Comparison of ENCODE assay signal across 9 mouse cellular contexts in the genomic region with DNA sequence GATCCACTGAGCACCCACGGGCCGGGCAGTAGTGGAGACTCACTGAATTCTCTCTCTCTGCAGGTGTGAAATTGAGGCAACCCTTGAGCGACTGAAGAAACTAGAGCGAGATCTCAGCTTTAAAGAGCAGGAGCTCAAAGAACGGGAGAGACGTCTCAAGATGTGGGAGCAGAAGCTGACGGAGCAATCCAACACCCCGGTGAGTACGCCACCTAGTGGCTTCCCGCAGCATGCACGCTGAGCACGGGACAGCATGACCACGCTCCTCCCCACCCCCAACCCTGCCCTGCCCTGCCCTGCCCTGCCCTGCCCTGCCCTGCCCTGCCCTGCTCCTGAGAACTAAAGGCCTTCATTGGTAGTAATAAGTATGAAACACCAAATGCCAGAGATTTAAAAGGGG.
A peak's percentile ranks its signal among the peaks of the same experiment; 100 is the strongest.
DNase-seq lines count a peak whose midpoint lies in the region; ATAC-seq and TF ChIP-seq lines count a peak whose summit lies in the region.
"Had no signal": no experiment of that assay in that cellular context is flagged by ENCODE, and none has a peak within 500 bp of the region (broad histone marks: within the 10 kb centered on the region; RNA-seq: fewer than 3 reads in every experiment).

No protein-coding gene starts in this region.

- DNase-seq in hindbrain, embryonic 11.5 days (ENCODE audit: low spot score) = peak; percentile 56
- DNase-seq in hindbrain, embryonic 14.5 days (ENCODE audit: low spot score) = no peak
- DNase-seq in Patski (ENCODE audit: low read depth, low spot score) = no peak
- peak; percentile 71 for DNase-seq in embryonic facial prominence, embryonic 11.5 days (ENCODE audit: low spot score)
- DNase-seq in frontal cortex, postnatal 14 days (ENCODE audit: low spot score in 2 of 2) = no peak

- no peak overlapping the region for H3K4me2 ChIP-seq in hindbrain, embryonic 11.5 days (replicated peaks; ENCODE audit: low read depth, low read length)
- no peak overlapping the region for H3K4me2 ChIP-seq in hindbrain, embryonic 14.5 days (replicated peaks)
- no peak overlapping the region for H3K4me2 ChIP-seq in embryonic facial prominence, embryonic 11.5 days (ENCODE audit: low read depth, low read length)
- no peak overlapping the region for H3K4me2 ChIP-seq in intestine, embryonic 16.5 days (ENCODE audit: low read depth, low read length)
- H3K4me2 ChIP-seq in lung, embryonic 16.5 days (ENCODE audit: low read depth, low read length) = no peak overlapping the region
- H3K4me2 ChIP-seq in stomach, embryonic 15.5 days = no peak overlapping the region
- H3K4me2 ChIP-seq: embryonic facial prominence, embryonic 13.5 days had no signal

- POLR2A ChIA-PET in Patski (lab: Charles Lee) = no interaction called here

- in situ Hi-C loops in Patski (cut with MboI; ENCODE audit: low pct_unique_long_range_greater_than_20kb) = no loop called here

- H3K9me3 ChIP-seq in hindbrain, embryonic 11.5 days (ENCODE audit: control insufficient read depth, low read length) = no peaks in the 10 kb centered on the region
- peaks cover 6% of the 10 kb centered on the region; the same call in 1 of the 2 replicates for H3K9me3 ChIP-seq in hindbrain, embryonic 14.5 days (ENCODE audit: control insufficient read depth, low read length)
- H3K9me3 ChIP-seq in embryonic facial prominence, embryonic 11.5 days (replicated peaks; ENCODE audit: control insufficient read depth, low read length) = no peaks in the 10 kb centered on the region
- H3K9me3 ChIP-seq in intestine, embryonic 16.5 days (ENCODE audit: control insufficient read depth, low read length) = no peaks in the 10 kb centered on the region
- H3K9me3 ChIP-seq in lung, embryonic 16.5 days (ENCODE audit: control insufficient read depth, low read length) = no peaks in the 10 kb centered on the region
- no peaks in the 10 kb centered on the region for H3K9me3 ChIP-seq in stomach, embryonic 15.5 days

- TF ChIP-seq CTCF in Patski (IDR thresholded peaks at IDR 0.05) = peak; percentile 76

- H3K9ac ChIP-seq in hindbrain, embryonic 11.5 days (ENCODE audit: low read depth, low read length) = no peak overlapping the region
- no peak overlapping the region for H3K9ac ChIP-seq in hindbrain, embryonic 14.5 days
- no peak overlapping the region for H3K9ac ChIP-seq in embryonic facial prominence, embryonic 11.5 days (replicated peaks; ENCODE audit: low read length)
- no peak overlapping the region for H3K9ac ChIP-seq in intestine, embryonic 16.5 days (ENCODE audit: low read depth, low read length)
- H3K9ac ChIP-seq in lung, embryonic 16.5 days (ENCODE audit: low read length) = no peak overlapping the region
- no peak overlapping the region for H3K9ac ChIP-seq in stomach, embryonic 15.5 days
- H3K9ac ChIP-seq: embryonic facial prominence, embryonic 13.5 days had no signal

- no peaks in the 10 kb centered on the region for H3K4me1 ChIP-seq in hindbrain, embryonic 11.5 days (replicated peaks; ENCODE audit: control insufficient read depth, insufficient read depth, low read length)
- no peaks in the 10 kb centered on the region for H3K4me1 ChIP-seq in hindbrain, embryonic 14.5 days (replicated peaks; ENCODE audit: control insufficient read depth, insufficient read depth, low read length)
- H3K4me1 ChIP-seq in embryonic facial prominence, embryonic 11.5 days (ENCODE audit: control insufficient read depth, insufficient read depth, low read length) = no peaks in the 10 kb centered on the region
- no peaks in the 10 kb centered on the region for H3K4me1 ChIP-seq in intestine, embryonic 16.5 days (ENCODE audit: control insufficient read depth, insufficient read depth, low read length)
- H3K4me1 ChIP-seq in lung, embryonic 16.5 days (replicated peaks; ENCODE audit: control insufficient read depth, insufficient read depth, low read length) = no peaks in the 10 kb centered on the region
- no peaks in the 10 kb centered on the region for H3K4me1 ChIP-seq in stomach, embryonic 15.5 days

- no peaks in the 10 kb centered on the region for H3K36me3 ChIP-seq in hindbrain, embryonic 11.5 days (ENCODE audit: control insufficient read depth, insufficient read depth, low read length)
- H3K36me3 ChIP-seq in hindbrain, embryonic 14.5 days (replicated peaks; ENCODE audit: control insufficient read depth, insufficient read depth) = no peaks in the 10 kb centered on the region
- H3K36me3 ChIP-seq in embryonic facial prominence, embryonic 11.5 days (replicated peaks; ENCODE audit: control insufficient read depth, insufficient read depth, low read depth, low read length) = no peaks in the 10 kb centered on the region
- peaks cover 6% of the 10 kb centered on the region; the same call in 1 of the 2 replicates for H3K36me3 ChIP-seq in intestine, embryonic 16.5 days (ENCODE audit: control insufficient read depth, insufficient read depth, low read length)
- H3K36me3 ChIP-seq in lung, embryonic 16.5 days (ENCODE audit: control insufficient read depth, insufficient read depth, low read length) = peaks cover 18% of the 10 kb centered on the region
- H3K36me3 ChIP-seq in stomach, embryonic 15.5 days = 0 out of 2 replicates have a peak, but pooled peaks cover 3% of the 10 kb centered on the region

- no peaks in the 10 kb centered on the region for H3K27me3 ChIP-seq in hindbrain, embryonic 11.5 days (ENCODE audit: control insufficient read depth, insufficient read depth, low read length)
- no peaks in the 10 kb centered on the region for H3K27me3 ChIP-seq in hindbrain, embryonic 14.5 days (ENCODE audit: control insufficient read depth, insufficient read depth, low read length)
- no peaks in the 10 kb centered on the region for H3K27me3 ChIP-seq in Patski
- H3K27me3 ChIP-seq in embryonic facial prominence, embryonic 11.5 days (ENCODE audit: control insufficient read depth, insufficient read depth, low read length) = no peaks in the 10 kb centered on the region
- no peaks in the 10 kb centered on the region for H3K27me3 ChIP-seq in intestine, embryonic 16.5 days (replicated peaks; ENCODE audit: control insufficient read depth, insufficient read depth, low read length)
- H3K27me3 ChIP-seq in lung, embryonic 16.5 days (ENCODE audit: control insufficient read depth, insufficient read depth, low read depth, low read length) = no peaks in the 10 kb centered on the region
- no peaks in the 10 kb centered on the region for H3K27me3 ChIP-seq in stomach, embryonic 15.5 days (replicated peaks)
- H3K27me3 ChIP-seq: embryonic facial prominence, embryonic 13.5 days had no signal

- no peak overlapping the region for H3K27ac ChIP-seq in hindbrain, embryonic 11.5 days (ENCODE audit: low read depth, low read length)
- no peak overlapping the region for H3K27ac ChIP-seq in hindbrain, embryonic 14.5 days
- H3K27ac ChIP-seq in embryonic facial prominence, embryonic 11.5 days (replicated peaks; ENCODE audit: low read depth, low read length) = no peak overlapping the region
- no peak overlapping the region for H3K27ac ChIP-seq in intestine, embryonic 16.5 days (ENCODE audit: low read length)
- H3K27ac ChIP-seq in lung, embryonic 16.5 days (ENCODE audit: low read length) = no peak overlapping the region
- H3K27ac ChIP-seq in stomach, embryonic 15.5 days = no peak overlapping the region
- H3K27ac ChIP-seq: embryonic facial prominence, embryonic 13.5 days had no signal

- CTCF ChIA-PET in Patski (lab: Charles Lee) = interaction anchor here (0.6 to 1.1 kb wide), 5 partner anchors 10 to 163 kb away, joined by 3 to 5 read pairs (median 3); no protein-coding TSS in a partner anchor

- ATAC-seq in hindbrain, embryonic 11.5 days (ENCODE audit: low FRiP score) = no peak
- no peak for ATAC-seq in hindbrain, embryonic 14.5 days (ENCODE audit: low FRiP score)
- ATAC-seq in Patski = no peak
- ATAC-seq in embryonic facial prominence, embryonic 11.5 days (replicated peaks; ENCODE audit: insufficient number of reproducible peaks, low FRiP score, low TSS enrichment, low read depth) = no peak
- peak; percentile 93 for ATAC-seq in intestine, embryonic 16.5 days
- peak; percentile 74; the same call in 1 of the 2 replicates for ATAC-seq in lung, embryonic 16.5 days (ENCODE audit: low read depth)
- ATAC-seq in stomach, embryonic 15.5 days (ENCODE audit: insufficient read depth, low FRiP score, low read depth) = peak; percentile 76; the same call in 1 of the 2 replicates

- WGBS in hindbrain, embryonic 11.5 days = 28% methylated on average over 13 of the region's 13 CpGs
- WGBS in hindbrain, embryonic 14.5 days = 25% methylated on average over 13 of the region's 13 CpGs
- WGBS in embryonic facial prominence, embryonic 11.5 days = 20% methylated on average over 13 of the region's 13 CpGs
- WGBS in intestine, embryonic 16.5 days = 36% methylated on average over 13 of the region's 13 CpGs
- WGBS in lung, embryonic 16.5 days = 24% methylated on average over 13 of the region's 13 CpGs
- WGBS in stomach, embryonic 15.5 days = 28% methylated on average over 13 of the region's 13 CpGs

- H3K4me3 ChIP-seq in hindbrain, embryonic 11.5 days (ENCODE audit: low read depth, low read length) = no peak overlapping the region
- H3K4me3 ChIP-seq in hindbrain, embryonic 14.5 days (replicated peaks; ENCODE audit: low read length) = no peak overlapping the region
- no peak overlapping the region for H3K4me3 ChIP-seq in embryonic facial prominence, embryonic 11.5 days (ENCODE audit: low read depth, low read length)
- H3K4me3 ChIP-seq in intestine, embryonic 16.5 days (ENCODE audit: low read length) = no peak overlapping the region
- H3K4me3 ChIP-seq in lung, embryonic 16.5 days (ENCODE audit: low read length) = no peak overlapping the region
- no peak overlapping the region for H3K4me3 ChIP-seq in stomach, embryonic 15.5 days (replicated peaks)
- H3K4me3 ChIP-seq: embryonic facial prominence, embryonic 13.5 days had no signal

Comparison
In these comparisons a context has a peak if more than half of its experiments do, and no peak if none do; other contexts are left out.
1. DNase-seq: peak in hindbrain, embryonic 11.5 days (single experiment) and embryonic facial prominence, embryonic 11.5 days (single experiment); none in hindbrain, embryonic 14.5 days (single experiment), Patski (single experiment) and frontal cortex, postnatal 14 days (0 of 2).
2. ATAC-seq: peak in intestine, embryonic 16.5 days (single experiment), lung, embryonic 16.5 days (single experiment) and stomach, embryonic 15.5 days (single experiment); none in hindbrain, embryonic 11.5 days (single experiment), hindbrain, embryonic 14.5 days (single experiment), Patski (single experiment) and embryonic facial prominence, embryonic 11.5 days (single experiment).